Mouse (Mus musculus): ENCODE results near the gene Iqcf1.

The Iqcf1 gene

GRCm38 (mm10) chr9:106460401-106461025 is 39.3 kb upstream of the Iqcf1 start:
- ChIA-PET POLR2A (interaction anchor here in 3 of 4 experiments (0.6 to 16.6 kb wide), 13 partner anchors 9 to 51 kb away, joined by 3 to 505 read pairs (median 5); partner anchors contain the start of genes Rpl29 (in 3 of the 3), Parp3 (in 2 of the 3) and Acy1 (in 1 of the 3)), CTCF (interaction anchor here in 3 of 4 experiments (1.1 to 2.1 kb wide), 3 partner anchors 13 to 16 kb away, joined by 3 to 5 read pairs (median 4); partner anchors contain the start of genes Abhd14a (in 1 of the 3), Abhd14b (in 1 of the 3) and Parp3 (in 1 of the 3))

DNA sequence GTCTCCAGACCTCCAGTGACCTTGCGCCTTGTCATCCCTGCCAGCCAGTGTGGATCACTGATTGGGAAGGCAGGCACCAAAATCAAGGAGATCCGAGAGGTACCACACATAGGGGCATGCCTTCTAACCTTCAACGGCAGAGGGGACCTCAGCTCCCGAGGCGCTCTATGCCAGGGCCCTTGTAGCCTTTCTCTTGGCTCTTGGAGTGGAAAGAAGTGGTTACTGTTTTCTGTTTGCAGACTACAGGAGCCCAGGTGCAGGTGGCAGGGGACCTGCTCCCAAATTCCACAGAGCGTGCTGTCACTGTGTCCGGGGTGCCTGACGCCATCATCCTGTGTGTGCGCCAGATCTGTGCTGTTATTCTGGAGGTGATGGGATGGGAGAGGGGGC is 38.7 kb upstream of the Iqcf1 start:
- ChIA-PET POLR2A (interaction anchor here in 2 of 4 experiments (0.7 to 16.6 kb wide), 5 partner anchors 13 to 32 kb away, joined by 3 to 505 read pairs (median 5); partner anchors contain the start of genes Parp3 (in 2 of the 2), Rpl29 (in 2 of the 2), Abhd14a (in 1 of the 2) and Abhd14b (in 1 of the 2)), CTCF (interaction anchor here in 3 of 4 experiments (1.1 to 2.1 kb wide), 3 partner anchors 13 to 16 kb away, joined by 3 to 5 read pairs (median 4); partner anchors contain the start of genes Abhd14a (in 1 of the 3), Abhd14b (in 1 of the 3) and Parp3 (in 1 of the 3))

- POLR2A ChIA-PET = interaction anchor here in 2 of 4 experiments (0.6 to 2.0 kb wide), 7 partner anchors 10 to 104 kb away, joined by 3 to 6 read pairs (median 3); partner anchors contain the start of genes Acy1 (in 2 of the 2), Abhd14a (in 1 of the 2) and Abhd14b (in 1 of the 2)
- CTCF ChIA-PET = interaction anchor here in 3 of 4 experiments (0.6 to 2.1 kb wide), 4 partner anchors 9 to 15 kb away, joined by 3 to 5 read pairs (median 3); partner anchors contain the start of genes Abhd14a (in 1 of the 3), Abhd14b (in 1 of the 3), Parp3 (in 1 of the 3) and Pcbp4 (in 1 of the 3)
Measured at GRCm38 (mm10) chr9:106461641-106462429, 37.9 kb upstream of the Iqcf1 start.

DNA sequence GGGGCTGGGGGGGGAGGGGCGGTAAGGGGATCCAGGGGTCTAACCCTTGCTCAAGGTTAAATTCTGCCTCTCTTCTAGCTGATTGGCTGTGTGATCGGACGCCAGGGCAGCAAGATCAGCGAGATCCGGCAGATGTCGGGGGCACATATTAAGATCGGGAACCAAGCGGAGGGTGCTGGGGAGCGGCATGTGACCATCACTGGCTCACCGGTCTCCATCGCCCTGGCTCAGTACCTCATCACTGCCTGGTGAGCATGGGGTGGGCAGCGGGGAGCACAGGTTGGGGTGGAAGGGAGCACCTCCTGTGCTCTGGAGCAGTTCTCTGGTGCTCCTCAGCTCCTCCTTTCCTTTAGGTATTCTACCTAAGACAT is 37.4 kb upstream of the Iqcf1 start:
- POLR2A ChIA-PET = interaction anchor here in 2 of 4 experiments (0.6 to 2.0 kb wide), 7 partner anchors 10 to 103 kb away, joined by 3 to 6 read pairs (median 3); partner anchors contain the start of genes Acy1 (in 2 of the 2), Abhd14a (in 1 of the 2) and Abhd14b (in 1 of the 2)
- CTCF ChIA-PET = interaction anchor here in 2 of 4 experiments (0.9 to 2.1 kb wide), 2 partner anchors 15 kb away, joined by 3 to 5 read pairs; partner anchors contain the start of genes Abhd14a (in 1 of the 2) and Abhd14b (in 1 of the 2)

DNA sequence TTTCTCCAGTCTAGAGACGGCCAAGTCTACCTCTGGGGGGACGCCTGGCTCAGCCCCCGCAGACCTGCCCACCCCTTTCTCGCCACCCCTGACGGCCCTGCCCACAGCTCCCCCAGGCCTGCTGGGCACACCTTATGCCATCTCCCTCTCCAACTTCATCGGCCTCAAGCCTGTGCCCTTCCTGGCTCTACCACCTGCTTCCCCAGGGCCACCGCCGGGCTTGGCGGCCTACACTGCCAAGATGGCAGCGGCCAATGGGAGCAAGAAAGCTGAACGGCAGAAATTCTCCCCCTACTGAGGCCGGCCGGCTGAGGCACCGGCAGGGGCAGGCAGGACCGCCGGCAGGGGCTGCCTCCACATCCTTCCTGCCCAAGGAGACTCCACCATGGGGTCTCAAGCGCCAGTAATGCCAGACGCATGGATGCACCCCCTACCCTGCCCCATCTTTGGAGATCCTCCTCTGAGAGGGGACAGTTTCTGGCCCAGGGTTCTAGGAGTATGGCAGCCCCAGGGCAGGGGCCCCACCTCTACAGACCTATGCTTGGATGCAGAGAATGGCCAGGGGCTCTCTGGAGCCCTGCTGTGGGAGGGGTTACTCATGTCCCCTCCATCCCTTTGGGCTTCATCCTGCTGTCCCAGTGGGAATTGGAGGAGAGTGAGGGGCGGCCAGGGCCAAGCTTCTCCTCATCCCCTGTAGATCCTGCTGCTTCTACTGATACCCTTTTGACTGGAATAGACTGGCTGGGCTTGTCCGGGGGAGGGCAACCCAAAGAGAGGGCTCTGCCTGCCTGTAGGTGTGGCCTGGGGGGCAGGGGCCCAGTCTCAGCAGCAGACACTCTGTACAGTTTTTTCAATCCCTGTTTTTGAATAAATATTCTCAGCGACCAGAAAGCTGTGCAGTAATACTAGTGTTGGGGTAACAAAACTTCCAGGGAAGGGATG is 36.4 kb upstream of the Iqcf1 start:
- CTCF ChIA-PET = interaction anchor here in 2 of 4 experiments (1.4 to 1.7 kb wide), 2 partner anchors 13 kb away, joined by 3 to 6 read pairs; partner anchors contain the start of gene Parp3 (in 2 of the 2)
- POLR2A ChIA-PET = interaction anchor here in 3 of 4 experiments (0.6 to 2.5 kb wide), 10 partner anchors 9 to 35 kb away, joined by 3 to 8 read pairs (median 3); partner anchors contain the start of genes Acy1 (in 1 of the 3), Parp3 (in 1 of the 3), Pcbp4 (in 1 of the 3) and Rpl29 (in 1 of the 3)

- CTCF ChIA-PET = interaction anchor here in 2 of 4 experiments (1.7 to 2.9 kb wide), 4 partner anchors 11 to 178 kb away, joined by 5 to 25 read pairs (median 8); partner anchors contain the start of genes Parp3 (in 2 of the 2) and Rrp9 (in 1 of the 2)
- POLR2A ChIA-PET = interaction anchor here in 3 of 4 experiments (0.6 to 3.4 kb wide), 14 partner anchors 10 to 159 kb away, joined by 3 to 21 read pairs (median 5); partner anchors contain the start of genes Rpl29 (in 3 of the 3), Acy1 (in 2 of the 3), Parp3 (in 2 of the 3) and Abhd14a (in 1 of the 3)
Measured at GRCm38 (mm10) chr9:106464751-106465541, 34.8 kb upstream of the Iqcf1 start.

- CTCF ChIA-PET = interaction anchor here (0.5 to 2.9 kb wide), 6 partner anchors 11 to 177 kb away, joined by 3 to 25 read pairs (median 6); partner anchors contain the start of genes Parp3 (in 3 of the 4) and Rrp9 (in 1 of the 4)
Measured at GRCm38 (mm10) chr9:106465571-106466200, 34.1 kb upstream of the Iqcf1 start, which contains the start of gene Gpr62. TSS of gene Gpr62 (minus strand) at chr9:106465938.

GRCm38 (mm10) chr9:106466721-106467120 is 33.0 kb upstream of the Iqcf1 start:
- ChIA-PET POLR2A (interaction anchor here in 2 of 4 experiments (0.8 to 3.4 kb wide), 22 partner anchors 8 to 264 kb away, joined by 3 to 21 read pairs (median 6); partner anchors contain the start of genes Acy1 (in 2 of the 2), Parp3 (in 2 of the 2), Pcbp4 (in 2 of the 2) and Rpl29 (in 2 of the 2)), CTCF (interaction anchor here (0.6 to 2.9 kb wide), 6 partner anchors 10 to 176 kb away, joined by 5 to 25 read pairs (median 6); partner anchors contain the start of genes Parp3 (in 3 of the 4) and Rrp9 (in 1 of the 4))

More at GRCm38 (mm10) chr9:106465571-106466200, 34.1 kb upstream of the Iqcf1 start, which contains the start of gene Gpr62:
- POLR2A ChIA-PET = interaction anchor here in 3 of 4 experiments (0.6 to 3.4 kb wide), 24 partner anchors 9 to 263 kb away, joined by 3 to 21 read pairs (median 4); partner anchors contain the start of genes Acy1 (in 3 of the 3), Rpl29 (in 3 of the 3), Parp3 (in 2 of the 3) and Pcbp4 (in 1 of the 3)

DNA sequence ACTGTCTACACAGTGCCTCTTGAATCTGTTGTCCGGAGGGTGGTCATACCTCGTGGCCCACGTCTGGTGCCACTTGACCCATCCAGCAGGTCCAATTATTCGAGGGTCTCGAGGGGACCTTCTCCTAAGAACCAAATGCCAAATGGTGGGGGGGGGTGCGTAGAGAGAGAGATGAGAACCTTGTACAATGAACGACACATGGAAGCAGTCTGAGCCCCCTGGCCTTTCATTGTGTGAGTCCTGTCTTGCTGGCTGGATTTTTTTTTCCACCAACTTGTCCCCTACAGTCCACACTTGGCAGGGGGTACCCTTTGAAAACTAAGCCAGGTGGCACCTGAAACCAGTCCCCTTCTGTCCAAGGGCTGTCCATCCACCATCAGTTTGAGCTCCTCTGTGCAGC is 32.0 kb upstream of the Iqcf1 start:
- CTCF ChIA-PET = interaction anchor here in 3 of 4 experiments (1.3 to 2.9 kb wide), 3 partner anchors 9 to 46 kb away, joined by 6 to 25 read pairs (median 10); partner anchors contain the start of genes Parp3 (in 2 of the 3) and Rrp9 (in 1 of the 3)
- POLR2A ChIA-PET = interaction anchor here in 3 of 4 experiments (0.7 to 2.9 kb wide), 9 partner anchors 9 to 265 kb away, joined by 3 to 21 read pairs (median 7); partner anchors contain the start of genes Parp3 (in 2 of the 3), Abhd14a (in 1 of the 3), Abhd14b (in 1 of the 3) and Rrp9 (in 1 of the 3)

DNA sequence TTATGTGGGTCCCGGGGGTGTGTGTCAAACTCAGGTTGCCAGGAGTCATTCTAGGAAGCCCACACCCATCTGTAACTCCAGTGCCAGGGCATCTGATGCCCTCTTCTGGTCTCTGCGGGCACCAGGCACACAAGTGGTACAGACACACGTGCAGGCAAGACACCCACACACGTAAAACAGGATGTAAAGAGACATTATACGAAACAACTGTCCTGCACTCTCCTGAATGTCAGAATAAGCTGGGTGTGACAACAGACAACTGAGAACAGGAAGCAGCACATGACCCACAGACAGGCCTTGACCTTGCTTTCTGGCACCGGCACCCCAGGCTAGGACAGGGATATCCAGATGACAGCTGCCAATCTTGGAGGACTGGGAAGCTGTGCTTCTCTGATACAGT is 30.4 kb upstream of the Iqcf1 start:
- ChIA-PET CTCF (interaction anchor here in 1 of 4 experiments (1.4 kb wide), 1 partner anchor 22 kb away, joined by 3 read pairs; the partner anchor contains the start of genes Abhd14a and Abhd14b), POLR2A (interaction anchor here in 2 of 4 experiments (0.7 to 9.4 kb wide), 9 partner anchors 10 to 182 kb away, joined by 3 to 173 read pairs (median 4); partner anchors contain the start of genes Pcbp4 (in 2 of the 2) and Rpl29 (in 2 of the 2))

DNA sequence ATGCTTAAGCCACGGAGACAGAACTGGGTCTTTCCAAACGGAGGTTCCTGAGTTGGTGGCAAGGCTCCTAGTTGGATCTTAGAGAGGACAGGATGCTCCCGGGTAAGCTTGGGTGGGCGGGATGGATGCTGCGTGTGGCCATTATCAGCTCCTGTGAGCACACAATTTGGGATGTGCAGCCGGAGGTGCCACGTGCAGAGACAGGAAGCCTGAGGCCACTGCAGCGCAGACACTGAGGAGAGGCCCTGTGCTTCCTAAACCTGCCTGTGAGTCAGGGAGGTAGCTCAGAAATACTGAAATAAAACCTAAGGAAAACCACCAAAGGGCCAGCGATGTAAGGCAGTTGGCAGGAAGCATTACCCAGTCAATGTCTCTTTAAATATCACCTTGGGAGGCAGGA is 30.0 kb upstream of the Iqcf1 start:
- CTCF ChIA-PET = interaction anchor here in 1 of 4 experiments (0.7 to 1.4 kb wide), 2 partner anchors 22 to 362 kb away, joined by 3 read pairs; partner anchors contain the start of genes Abhd14a and Abhd14b
- POLR2A ChIA-PET = interaction anchor here in 3 of 4 experiments (0.7 to 9.4 kb wide), 11 partner anchors 10 to 181 kb away, joined by 3 to 173 read pairs (median 4); partner anchors contain the start of genes Pcbp4 (in 2 of the 3) and Rpl29 (in 2 of the 3)

DNA sequence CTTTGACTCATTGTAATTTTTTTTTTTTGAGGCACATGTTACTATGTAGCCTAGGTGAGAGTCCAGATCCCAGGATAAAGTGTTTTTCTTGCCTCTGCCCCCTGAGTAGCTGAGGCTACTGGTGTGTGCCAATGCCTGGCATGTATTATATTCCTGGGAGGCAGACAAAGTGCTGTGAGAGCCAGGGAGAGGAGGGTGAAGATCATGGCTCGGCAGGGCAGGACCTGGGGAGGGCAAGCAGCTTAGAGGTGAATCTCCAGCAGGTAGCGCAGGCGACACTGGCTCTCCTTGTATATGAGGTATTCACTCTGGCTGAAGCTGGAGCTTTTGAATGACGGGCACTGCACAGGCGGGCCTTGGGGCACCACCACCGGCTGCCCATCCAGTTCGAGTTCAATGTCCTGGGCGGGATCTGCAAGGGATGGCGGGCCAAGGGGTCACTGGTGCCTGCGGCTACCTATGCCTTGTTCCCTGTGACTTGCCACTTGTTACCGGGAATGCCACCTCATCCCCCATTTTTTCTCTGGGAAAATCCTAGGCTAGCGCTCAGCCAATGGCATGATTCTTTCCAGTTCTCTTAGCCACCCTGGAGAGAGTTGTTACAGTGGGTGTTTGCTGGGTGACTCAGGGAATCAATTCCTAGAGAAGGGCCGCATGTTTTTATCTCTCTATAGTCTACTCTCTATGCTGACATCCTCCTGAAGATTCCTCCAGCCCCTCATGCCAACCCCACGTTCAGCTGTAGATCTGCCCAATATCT is 28.6 kb upstream of the Iqcf1 start:
- CTCF ChIA-PET = interaction anchor here in 3 of 4 experiments (0.7 to 2.1 kb wide), 7 partner anchors 21 to 260 kb away, joined by 3 to 10 read pairs (median 7); partner anchors contain the start of genes Abhd14a (in 1 of the 3) and Abhd14b (in 1 of the 3)
- POLR2A ChIA-PET = interaction anchor here (0.6 to 9.4 kb wide), 28 partner anchors 9 to 347 kb away, joined by 3 to 173 read pairs (median 4); partner anchors contain the start of genes Rpl29 (in 3 of the 4), Acy1 (in 2 of the 4), Pcbp4 (in 2 of the 4) and Abhd14a (in 1 of the 4)

DNA sequence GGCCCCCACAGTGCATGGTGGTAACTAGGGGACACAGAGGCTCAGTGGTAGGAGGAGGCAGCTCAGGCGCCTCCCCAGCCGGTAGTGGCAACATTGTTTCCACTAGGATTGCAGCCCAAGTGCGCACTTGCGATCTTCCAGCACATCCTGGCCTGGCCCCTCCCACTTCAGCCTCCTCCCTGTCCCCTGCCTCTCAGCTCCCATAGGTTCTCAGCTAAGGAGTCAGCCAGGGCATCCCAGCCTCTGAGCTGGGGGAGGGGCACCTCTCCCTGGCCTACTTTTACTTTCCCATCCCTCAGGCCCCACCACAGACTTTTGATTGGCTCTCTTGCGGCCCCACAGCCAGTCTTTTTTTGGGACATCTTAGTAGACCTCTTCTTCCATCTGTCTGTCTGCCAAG is 27.9 kb upstream of the Iqcf1 start:
- POLR2A ChIA-PET = interaction anchor here (0.6 to 9.4 kb wide), 29 partner anchors 9 to 346 kb away, joined by 3 to 173 read pairs (median 5); partner anchors contain the start of genes Acy1 (in 3 of the 4), Rpl29 (in 3 of the 4), Pcbp4 (in 2 of the 4) and Abhd14a (in 1 of the 4)
- CTCF ChIA-PET = interaction anchor here in 3 of 4 experiments (0.7 to 2.1 kb wide), 8 partner anchors 22 to 269 kb away, joined by 3 to 10 read pairs (median 6); partner anchors contain the start of genes Abhd14a (in 1 of the 3), Abhd14b (in 1 of the 3) and Twf2 (in 1 of the 3)

Measured in embryonic stem cell, embryonic (primary cell).